Mouse (Mus musculus) cerebral cortex, adult 2 months (tissue): Measurements from ENCODE around the gene Nf1.

Experiments
- WGBS: fragments of 180-500 bp; shearing (Covaris S2); methylation state at CpG from one replicate; pipeline ENCODE4 v1.1.7; 2018; 5-methylcytosine and 5-hydroxymethylcytosine counted together

Nf1 gene

GRCm38 (mm10) chr11:79483392-79483791 lies 143.9 kb downstream of the Nf1 start:
- 88% methylated on average over 6 of the region's 6 CpGs for WGBS

- WGBS: 85% methylated on average over 7 of the region's 7 CpGs
Observed at GRCm38 (mm10) chr11:79483876-79484528, 144.5 kb downstream of the Nf1 start.

GRCm38 (mm10) chr11:79494976-79495800 lies 155.7 kb downstream of the Nf1 start:
- WGBS: 43% methylated on average over 10 of the region's 10 CpGs

- 15% methylated on average over 2 of the region's 2 CpGs for WGBS
Observed at GRCm38 (mm10) chr11:79502917-79503316, 163.4 kb downstream of the Nf1 start.

- WGBS: 23% methylated on average over 8 of the region's 8 CpGs
Observed at GRCm38 (mm10) chr11:79503845-79504244, 164.4 kb downstream of the Nf1 start, which contains the start of gene Omg. TSS of gene Omg (minus strand) at chr11:79504084.

- WGBS: 40% methylated on average over 7 of the region's 7 CpGs
Observed at GRCm38 (mm10) chr11:79504506-79504905, 165.0 kb downstream of the Nf1 start.

GRCm38 (mm10) chr11:79511970-79512369 lies 172.5 kb downstream of the Nf1 start:
- WGBS: 94% methylated on average over 3 of the region's 3 CpGs

GRCm38 (mm10) chr11:79515331-79515730 lies 175.8 kb downstream of the Nf1 start:
- 63% methylated on average over 6 of the region's 6 CpGs for WGBS

GRCm38 (mm10) chr11:79515798-79516197 lies 176.3 kb downstream of the Nf1 start:
- WGBS: 93% methylated on average over 2 of the region's 2 CpGs

GRCm38 (mm10) chr11:79519299-79519698 lies 179.8 kb downstream of the Nf1 start:
- 43% methylated on average over 6 of the region's 6 CpGs for WGBS

GRCm38 (mm10) chr11:79519878-79520291 lies 180.4 kb downstream of the Nf1 start:
- WGBS: 32% methylated on average over 1 of the region's 1 CpGs

GRCm38 (mm10) chr11:79522944-79523343 lies 183.5 kb downstream of the Nf1 start:
- WGBS: 93% methylated on average over 1 of the region's 1 CpGs

GRCm38 (mm10) chr11:79523560-79524309 lies 184.2 kb downstream of the Nf1 start, which contains the start of gene Evi2b:
TSS of gene Evi2b (minus strand) at chr11:79523762.
- 83% methylated on average over 10 of the region's 10 CpGs for WGBS

- WGBS: 78% methylated on average over 1 of the region's 1 CpGs
Observed at GRCm38 (mm10) chr11:79524310-79524575, 184.8 kb downstream of the Nf1 start.

- WGBS: 55% methylated on average over 3 of the region's 3 CpGs
Observed at GRCm38 (mm10) chr11:79526549-79526948, 187.1 kb downstream of the Nf1 start.

- 43% methylated on average over 15 of the region's 15 CpGs for WGBS
Observed at GRCm38 (mm10) chr11:79527015-79527738, 187.7 kb downstream of the Nf1 start.

- 68% methylated on average over 5 of the region's 5 CpGs for WGBS
Observed at GRCm38 (mm10) chr11:79527739-79528384, 188.4 kb downstream of the Nf1 start.

- 80% methylated on average over 3 of the region's 3 CpGs for WGBS
Observed at GRCm38 (mm10) chr11:79528601-79529000, 189.1 kb downstream of the Nf1 start.

GRCm38 (mm10) chr11:79529226-79529625 lies 189.7 kb downstream of the Nf1 start:
- 83% methylated on average over 6 of the region's 6 CpGs for WGBS

- 77% methylated on average over 2 of the region's 2 CpGs for WGBS
Observed at GRCm38 (mm10) chr11:79529736-79530135, 190.2 kb downstream of the Nf1 start.

- 39% methylated on average over 7 of the region's 7 CpGs for WGBS
Observed at GRCm38 (mm10) chr11:79530333-79530761, 190.9 kb downstream of the Nf1 start, which contains the start of the genes Evi2 and Evi2a. TSS of gene Evi2 (minus strand) at chr11:79530589. TSS of gene Evi2a (minus strand) at chr11:79530609.
